Mouse (Mus musculus): Measurements from ENCODE around the gene Ddx47.

GRCm38 (mm10) chr6:135060728-135061127 lies 49.3 kb downstream of the Ddx47 start:
- TF ChIP-seq POLR2A (IDR thresholded peaks at IDR 0.05; ENCODE audit: borderline replicate concordance, insufficient read depth, low read length), result no peak
- TF ChIP-seq CTCF (IDR thresholded peaks at IDR 0.05; ENCODE audit: borderline replicate concordance, insufficient read depth, low read depth, low read length), result no peak
